Mouse (Mus musculus): Measurements from ENCODE around the gene Faf1.

- TF ChIP-seq CTCF (IDR thresholded peaks at IDR 0.05; ENCODE audit: insufficient read depth, low read length) (no peak), POLR2A (IDR thresholded peaks at IDR 0.05; ENCODE audit: borderline replicate concordance, extremely low read depth, low read depth, low read length) (no peak)
Measured at GRCm38 (mm10) chr4:109641451-109641850, 34.9 kb upstream of the Faf1 start.

All from lung, adult 2 months (tissue).